Mouse (Mus musculus) WW6 (cell line): ENCODE results near the gene Dnajc2.

ENCODE experiments used
- DNase-seq: peaks from one replicate; pipeline ENCODE4 v3.0.0-alpha.2; 2013; ENCODE audit warnings: low read depth, low spot score

The Dnajc2 gene

DNA sequence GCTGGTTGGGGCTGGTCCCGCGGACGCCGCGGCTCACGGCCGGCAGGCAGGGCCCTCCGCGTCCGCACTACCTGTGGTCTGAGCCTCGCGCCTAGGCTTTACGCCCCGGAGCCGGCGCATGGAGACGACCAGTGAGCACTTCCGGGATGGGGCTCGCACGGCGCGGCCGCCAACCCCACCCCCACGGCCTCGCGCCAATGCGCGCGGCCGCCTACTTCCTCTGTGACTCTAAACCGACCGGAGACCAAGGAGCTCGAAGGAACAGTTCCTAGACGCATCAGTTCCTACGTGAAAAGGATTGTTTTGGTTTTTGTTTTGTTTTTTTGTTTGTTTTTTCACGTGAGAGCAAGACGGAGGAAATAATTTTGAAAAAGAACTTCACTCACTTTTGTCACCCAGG lies at the start of gene Dnajc2, which contains the start of gene Psmc2:
Gene Dnajc2 (minus strand): TSS at position 199 of the 400 bp plus-strand sequence.
Gene Psmc2 (plus strand): TSS at position 231 of the 400 bp plus-strand sequence.
- DNase-seq: peak; percentile 81

GRCm38 (mm10) chr5:21831761-21832160 lies 46.7 kb upstream of the Dnajc2 start:
- no peak for DNase-seq

- DNase-seq: no peak
Observed at GRCm38 (mm10) chr5:21828855-21829254, 43.8 kb upstream of the Dnajc2 start.

GRCm38 (mm10) chr5:21827643-21828042 lies 42.6 kb upstream of the Dnajc2 start:
- no peak for DNase-seq

DNA sequence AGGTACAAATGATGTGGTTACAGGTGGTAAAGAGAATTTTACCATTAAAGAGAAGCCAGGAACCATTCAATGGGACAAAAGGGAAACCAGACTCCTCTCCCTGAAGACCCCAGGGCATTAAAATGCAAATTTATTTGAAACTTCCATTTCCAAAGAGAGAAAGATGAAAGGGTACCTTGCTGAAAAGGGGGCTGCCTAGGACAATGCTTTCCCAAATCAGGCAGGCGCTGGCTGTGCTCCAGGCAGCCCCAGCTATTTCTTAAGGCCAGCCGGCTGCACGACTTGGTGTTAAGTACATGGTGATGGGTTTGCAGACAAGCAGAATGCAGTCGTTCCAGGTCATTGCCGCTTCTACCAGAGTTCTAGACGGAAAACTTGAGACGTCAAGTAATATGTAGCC lies 41.3 kb upstream of the Dnajc2 start:
- DNase-seq: peak; percentile 55

GRCm38 (mm10) chr5:21813994-21814393 lies 28.9 kb upstream of the Dnajc2 start:
- no peak for DNase-seq

DNA sequence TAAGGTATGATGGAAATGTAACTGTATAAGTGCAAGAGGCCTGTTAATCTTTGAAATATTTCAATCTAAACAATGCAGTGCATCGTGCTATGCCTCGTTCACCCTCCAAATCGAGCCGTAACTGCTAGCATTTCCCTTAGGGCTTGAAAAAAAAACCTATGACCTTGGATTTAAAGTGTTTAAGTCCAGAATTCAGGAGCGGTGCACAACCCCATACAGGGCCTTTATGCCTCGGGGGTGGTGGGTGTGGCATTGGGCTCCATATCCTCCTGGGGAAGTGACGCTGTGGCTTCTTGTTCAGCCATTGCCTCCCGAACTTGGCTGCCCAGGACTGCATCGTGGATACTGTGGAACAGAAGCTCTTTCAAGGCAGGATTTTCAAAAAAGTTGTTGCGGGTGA lies 25.9 kb upstream of the Dnajc2 start:
- DNase-seq: no peak

- DNase-seq: no peak
Observed at GRCm38 (mm10) chr5:21804837-21805236, 19.8 kb upstream of the Dnajc2 start.

DNA sequence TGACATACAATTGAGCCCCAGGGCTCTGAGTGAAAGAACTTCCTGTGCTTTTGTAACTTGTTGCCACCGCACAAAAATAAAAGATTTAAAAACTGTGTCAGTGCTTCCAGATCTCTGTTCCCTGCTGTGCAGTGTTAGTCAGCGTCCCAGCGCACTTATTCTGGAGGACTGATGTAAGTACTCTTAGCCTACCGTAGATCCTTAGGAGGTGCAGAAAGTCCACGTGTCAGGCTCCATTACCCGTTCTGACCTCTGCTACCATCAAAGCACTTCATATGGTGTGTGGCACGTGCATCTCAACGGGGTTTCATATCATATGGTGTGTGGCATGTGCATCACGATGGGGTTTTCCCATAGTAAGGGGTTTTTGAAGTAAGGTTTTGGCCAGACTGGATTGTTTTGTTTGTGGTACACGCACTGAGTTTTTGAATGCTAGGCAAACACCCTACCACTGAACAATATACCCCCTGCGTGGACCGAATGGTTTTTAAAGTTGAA lies 18.7 kb upstream of the Dnajc2 start:
- no peak for DNase-seq

- DNase-seq: no peak
Observed at GRCm38 (mm10) chr5:21802907-21803306, 17.9 kb upstream of the Dnajc2 start.

DNA sequence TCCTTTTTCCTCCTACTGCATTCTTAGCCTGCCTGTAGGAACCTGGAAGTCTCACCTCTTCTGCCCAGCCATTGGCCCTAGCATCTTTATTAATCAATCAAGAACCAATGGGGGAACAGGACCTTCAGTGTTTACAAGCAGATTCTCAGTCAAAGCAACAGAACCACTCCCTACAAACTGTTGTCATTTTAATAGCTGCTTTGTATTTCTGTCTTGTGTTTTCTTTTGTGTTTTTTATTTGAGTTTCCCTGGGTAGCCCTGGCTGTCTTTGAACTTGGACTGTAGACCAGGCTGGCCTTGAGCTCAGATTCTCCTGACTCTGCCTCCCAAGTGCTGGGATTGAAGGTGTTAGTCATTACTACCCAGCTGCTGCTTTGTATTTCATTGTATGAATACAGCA lies 7.1 kb upstream of the Dnajc2 start:
- no peak for DNase-seq

GRCm38 (mm10) chr5:21789061-21789460 lies 4.0 kb upstream of the Dnajc2 start:
- DNase-seq: no peak

DNA sequence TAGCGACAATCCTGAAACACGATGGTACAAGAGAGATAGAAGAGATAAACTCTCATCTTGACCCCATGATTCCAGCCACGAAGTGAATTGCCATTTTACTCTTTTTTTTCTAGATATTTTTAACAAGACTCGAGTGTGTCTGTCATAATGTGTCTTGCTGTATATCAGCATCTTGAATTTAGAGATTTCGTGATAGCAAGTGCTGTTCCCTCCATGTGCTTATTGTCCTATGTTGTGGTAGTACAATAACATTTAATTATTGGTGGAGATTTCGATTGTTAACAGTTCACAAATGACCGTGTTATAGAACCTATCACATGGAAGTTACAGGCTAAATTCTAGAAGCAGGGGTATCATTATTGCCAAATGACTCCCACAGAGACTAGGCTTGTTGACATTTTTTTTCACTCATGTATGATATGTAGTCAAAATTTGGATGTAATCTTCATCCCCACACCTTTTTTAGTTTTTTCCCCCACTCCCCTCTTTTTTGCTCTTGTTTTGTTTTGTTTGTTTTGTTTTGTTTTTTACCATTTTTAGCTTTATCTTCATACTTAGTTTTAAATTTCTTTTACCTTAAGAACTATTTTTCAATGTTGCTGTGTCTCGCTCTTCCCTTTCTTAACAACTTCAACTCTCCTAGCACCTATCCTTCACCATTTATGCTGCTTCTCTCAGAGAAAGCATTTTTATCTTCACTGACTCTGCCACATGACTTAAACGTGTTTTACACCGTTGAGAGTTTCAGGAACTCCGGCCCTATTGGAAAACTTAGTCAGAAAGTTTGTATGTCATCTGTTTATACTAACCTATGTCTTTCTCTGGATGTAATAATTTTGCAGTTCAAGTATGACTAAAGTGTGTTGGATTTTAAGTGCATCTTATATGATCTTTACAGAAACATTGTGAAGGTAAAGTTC lies 2.4 kb upstream of the Dnajc2 start:
- DNase-seq: no peak

- peak; percentile 80 for DNase-seq
Observed at GRCm38 (mm10) chr5:21786258-21787185, 1.5 kb upstream of the Dnajc2 start.

GRCm38 (mm10) chr5:21785776-21786175 lies 725 bp upstream of the Dnajc2 start:
- no peak for DNase-seq

DNA sequence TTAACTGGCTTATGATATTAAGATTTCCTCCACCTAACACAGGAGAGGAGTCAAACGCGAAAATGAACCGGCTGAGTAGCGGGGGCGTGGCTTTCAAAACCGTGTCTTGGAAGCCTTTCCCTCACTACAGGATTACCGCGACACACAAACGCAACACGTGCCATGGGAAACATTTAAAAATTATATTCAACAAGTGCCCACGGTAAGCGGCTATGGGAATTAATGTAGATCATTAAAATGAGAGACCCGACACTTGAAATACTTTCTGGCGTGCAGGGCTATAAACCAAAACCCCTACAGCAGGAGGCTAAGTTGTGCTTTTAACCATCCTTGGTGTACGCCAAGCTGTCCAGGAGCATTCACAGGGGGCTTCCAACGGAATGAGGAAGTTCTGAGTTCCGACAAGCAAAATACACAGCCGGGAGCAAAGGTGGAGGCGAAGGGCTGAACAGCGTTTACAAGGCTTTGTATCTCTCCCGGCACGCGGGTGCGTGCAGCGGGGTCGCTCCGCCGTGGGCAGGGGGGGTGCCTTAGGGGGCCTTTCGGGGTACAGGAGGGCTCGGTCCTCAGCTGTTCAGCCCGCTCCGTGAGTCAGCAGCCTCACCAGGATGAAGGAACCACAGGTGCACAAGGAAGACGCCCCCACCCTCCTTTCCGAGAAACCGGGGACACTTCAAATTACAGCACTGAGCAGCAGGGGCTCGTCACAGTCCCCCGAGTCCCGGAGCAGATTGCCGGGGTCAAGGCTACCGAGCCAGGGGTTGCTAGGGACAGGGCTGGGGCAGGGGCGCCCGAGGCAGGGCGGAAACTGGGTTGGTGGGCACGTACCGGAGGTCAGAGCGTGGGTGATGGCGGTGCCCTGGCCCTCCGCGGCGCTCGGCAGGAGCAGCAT lies 644 bp downstream of the Dnajc2 start:
- no peak for DNase-seq

DNA sequence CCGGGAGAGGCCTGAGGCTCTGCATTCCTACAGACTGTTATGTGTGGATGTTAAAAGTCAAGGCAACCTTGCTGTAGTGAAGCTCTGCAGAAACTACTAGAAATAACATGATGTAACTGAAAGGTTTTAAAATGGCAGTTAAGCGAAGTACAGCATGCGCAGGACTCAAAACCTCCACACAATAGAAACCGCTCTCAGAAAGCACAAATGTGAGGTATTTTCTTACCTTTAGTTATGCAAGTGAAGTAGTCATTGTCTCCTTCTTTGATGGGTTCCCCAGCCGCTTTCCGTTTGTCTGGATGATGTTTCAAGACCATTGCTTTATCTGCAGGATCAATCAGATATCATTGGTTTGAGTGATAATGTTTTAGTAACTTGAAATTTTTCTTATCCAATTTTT lies 8.6 kb downstream of the Dnajc2 start:
- no peak for DNase-seq

GRCm38 (mm10) chr5:21769841-21770240 lies 15.2 kb downstream of the Dnajc2 start:
- DNase-seq: no peak

DNA sequence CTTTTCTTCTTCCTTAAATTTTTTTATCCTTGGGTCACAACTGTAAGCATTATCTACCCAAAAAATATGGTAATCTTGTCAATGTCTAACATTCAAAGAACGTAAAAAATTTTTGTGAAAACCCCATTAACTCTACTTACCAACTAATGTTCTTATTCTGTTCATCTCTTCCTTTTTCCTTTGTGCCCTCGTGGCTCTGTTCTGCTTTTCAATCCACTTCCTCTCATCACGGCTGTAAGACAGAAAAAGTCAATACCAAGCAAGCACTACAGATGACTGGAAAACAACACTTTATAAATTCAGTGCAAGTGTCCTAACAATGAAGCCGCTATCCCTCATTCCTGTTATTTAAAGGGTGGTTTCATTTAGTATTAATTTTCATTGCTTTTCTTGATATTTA lies 16.5 kb downstream of the Dnajc2 start:
- DNase-seq: no peak

GRCm38 (mm10) chr5:21745966-21746365 lies 39.1 kb downstream of the Dnajc2 start:
- DNase-seq: no peak

- DNase-seq: no peak
Observed at GRCm38 (mm10) chr5:21744651-21745050, 40.4 kb downstream of the Dnajc2 start.
